Mouse (Mus musculus) midbrain, embryonic 10.5 days (tissue): ENCODE results near the gene Tom1l2. TPM values are rescaled to one million over a fixed set of nuclear protein-coding genes. Genes with fewer than 3 reads are reported as not detected.
A peak's percentile ranks its signal among the peaks of the same experiment; 100 is the strongest.

Source experiments
- DNase-seq: peaks from one replicate; pipeline ENCODE4 v3.0.0-alpha.2; 2017; ENCODE audit warnings: low spot score
- H3K27ac ChIP-seq: fragments of 300-500 bp; sonication (generic); replicated peaks from 2 replicates; pipeline ENCODE4 v1.5.1; 2016; ENCODE audit warnings: mild to moderate bottlenecking
- H3K27me3 ChIP-seq: fragments of 300-500 bp; sonication (generic); 2 replicates; pipeline ENCODE4 v1.6.1; 2016; ENCODE audit warnings: low read depth, mild to moderate bottlenecking; ENCODE audit not compliant: poor library complexity, severe bottlenecking
- H3K36me3 ChIP-seq: fragments of 300-500 bp; sonication (generic); 2 replicates; pipeline ENCODE4 v1.6.1; 2016; ENCODE audit warnings: mild to moderate bottlenecking, moderate library complexity
- H3K4me1 ChIP-seq: fragments of 300-500 bp; sonication (generic); 2 replicates; pipeline ENCODE4 v1.6.1; 2016
- H3K4me3 ChIP-seq: fragments of 300-500 bp; sonication (generic); 2 replicates; pipeline ENCODE4 v1.5.1; 2016; ENCODE audit warnings: mild to moderate bottlenecking, moderate library complexity
- H3K9me3 ChIP-seq: fragments of 300-500 bp; sonication (generic); replicated peaks from 2 replicates; pipeline ENCODE4 v1.6.1; 2016; ENCODE audit warnings: mild to moderate bottlenecking
- WGBS: fragments of 180-500 bp; shearing (Covaris S2); methylation state at CpG from one replicate; pipeline ENCODE4 v1.1.7; 2016; 5-methylcytosine and 5-hydroxymethylcytosine counted together
- polyA plus RNA-seq: library from polyadenylated mRNA; unstranded; fragments of >200 nt; fragmentation: Nextera tagmentation; extraction: Ambion mirVana; gene quantifications from 2 replicates; pipeline ENCODE4 v1.2.1, GENCODE M21; 2016

Tom1l2 gene
- polyA plus RNA-seq, 1 experiment from 2014 or later, result 17.6 TPM

- WGBS, result 55% methylated on average over 6 of the region's 6 CpGs
- no peak overlapping the region for H3K27ac ChIP-seq
- peaks cover 5% of the 10 kb centered on the region; the same call in 1 of the 2 replicates for H3K36me3 ChIP-seq
- H3K4me3 ChIP-seq, result no peak overlapping the region
- H3K27me3 ChIP-seq, result no peaks in the 10 kb centered on the region
- peak; percentile 33 for DNase-seq
- H3K4me1 ChIP-seq, result peaks cover 19% of the 10 kb centered on the region
- H3K9me3 ChIP-seq, result no peaks in the 10 kb centered on the region
Measured at GRCm38 (mm10) chr11:60250971-60251643, 101.6 kb downstream of the Tom1l2 start.

- no peak for DNase-seq
- Histone ChIP-seq H3K27me3 (no peaks in the 10 kb centered on the region), H3K9me3 (no peaks in the 10 kb centered on the region), H3K4me3 (no peak overlapping the region), H3K27ac (no peak overlapping the region), H3K4me1 (peaks cover 19% of the 10 kb centered on the region), H3K36me3 (peaks cover 5% of the 10 kb centered on the region; the same call in 1 of the 2 replicates)
- WGBS, result 85% methylated on average over 2 of the region's 2 CpGs
Measured at GRCm38 (mm10) chr11:60249885-60250284, 102.8 kb downstream of the Tom1l2 start.

GRCm38 (mm10) chr11:60248596-60249404 is 103.9 kb downstream of the Tom1l2 start:
- Histone ChIP-seq H3K4me1 (peaks cover 20% of the 10 kb centered on the region), H3K27ac (peak overlapping the region; percentile 61; the same call in 1 of the 2 replicates), H3K36me3 (peaks cover 5% of the 10 kb centered on the region; the same call in 1 of the 2 replicates), H3K27me3 (no peaks in the 10 kb centered on the region), H3K9me3 (no peaks in the 10 kb centered on the region), H3K4me3 (no peak overlapping the region)
- DNase-seq, result peak; percentile 22
- 59% methylated on average over 13 of the region's 13 CpGs for WGBS

- Histone ChIP-seq H3K27me3 (no peaks in the 10 kb centered on the region), H3K4me3 (no peak overlapping the region), H3K36me3 (peaks cover 5% of the 10 kb centered on the region; the same call in 1 of the 2 replicates), H3K9me3 (no peaks in the 10 kb centered on the region), H3K4me1 (peaks cover 20% of the 10 kb centered on the region), H3K27ac (peak overlapping the region; percentile 61; the same call in 1 of the 2 replicates)
- no peak for DNase-seq
- 69% methylated on average over 5 of the region's 5 CpGs for WGBS
Measured at GRCm38 (mm10) chr11:60247753-60248550, 104.8 kb downstream of the Tom1l2 start.

- peak overlapping the region; percentile 25; the same call in 1 of the 2 replicates for H3K27ac ChIP-seq
- H3K36me3 ChIP-seq, result peaks cover 9% of the 10 kb centered on the region; the same call in 1 of the 2 replicates
- H3K9me3 ChIP-seq, result no peaks in the 10 kb centered on the region
- H3K4me1 ChIP-seq, result peaks cover 20% of the 10 kb centered on the region
- no peak for DNase-seq
- no peak overlapping the region for H3K4me3 ChIP-seq
- no peaks in the 10 kb centered on the region for H3K27me3 ChIP-seq
Measured at GRCm38 (mm10) chr11:60246077-60246476, 106.6 kb downstream of the Tom1l2 start.

- peaks cover 20% of the 10 kb centered on the region for H3K4me1 ChIP-seq
- H3K36me3 ChIP-seq, result peaks cover 14% of the 10 kb centered on the region; the same call in 1 of the 2 replicates
- H3K9me3 ChIP-seq, result no peaks in the 10 kb centered on the region
- no peaks in the 10 kb centered on the region for H3K27me3 ChIP-seq
- H3K4me3 ChIP-seq, result no peak overlapping the region
- no peak overlapping the region for H3K27ac ChIP-seq
- no peak for DNase-seq
- 73% methylated on average over 11 of the region's 11 CpGs for WGBS
Measured at GRCm38 (mm10) chr11:60244503-60245143, 108.1 kb downstream of the Tom1l2 start.

- H3K27me3 ChIP-seq, result no peaks in the 10 kb centered on the region
- no peak overlapping the region for H3K4me3 ChIP-seq
- no peaks in the 10 kb centered on the region for H3K9me3 ChIP-seq
- peaks cover 5% of the 10 kb centered on the region; the same call in 1 of the 2 replicates for H3K4me1 ChIP-seq
- no peak for DNase-seq
- no peak overlapping the region for H3K27ac ChIP-seq
- peaks cover 14% of the 10 kb centered on the region; the same call in 1 of the 2 replicates for H3K36me3 ChIP-seq
- WGBS, result 90% methylated on average over 4 of the region's 4 CpGs
Measured at GRCm38 (mm10) chr11:60240509-60240908, 112.2 kb downstream of the Tom1l2 start.

GRCm38 (mm10) chr11:60235351-60235750 is 117.4 kb downstream of the Tom1l2 start:
- H3K27me3 ChIP-seq, result no peaks in the 10 kb centered on the region
- WGBS, result 85% methylated on average over 5 of the region's 5 CpGs
- no peak for DNase-seq

GRCm38 (mm10) chr11:60233235-60233634 is 119.5 kb downstream of the Tom1l2 start:
- peaks cover 31% of the 10 kb centered on the region for H3K4me1 ChIP-seq
- no peaks in the 10 kb centered on the region for H3K27me3 ChIP-seq
- no peak overlapping the region for H3K4me3 ChIP-seq
- H3K9me3 ChIP-seq, result no peaks in the 10 kb centered on the region
- 71% methylated on average over 8 of the region's 8 CpGs for WGBS
- peak overlapping the region; percentile 63 for H3K27ac ChIP-seq
- no peaks in the 10 kb centered on the region; the same call in 1 of the 2 replicates for H3K36me3 ChIP-seq
- no peak for DNase-seq

More at GRCm38 (mm10) chr11:60235351-60235750, 117.4 kb downstream of the Tom1l2 start:
- Histone ChIP-seq H3K36me3 (peaks cover 5% of the 10 kb centered on the region; the same call in 1 of the 2 replicates), H3K4me3 (no peak overlapping the region), H3K9me3 (no peaks in the 10 kb centered on the region), H3K27ac (no peak overlapping the region), H3K4me1 (peaks cover 29% of the 10 kb centered on the region)

GRCm38 (mm10) chr11:60232441-60233058 is 120.2 kb downstream of the Tom1l2 start:
- H3K4me3 ChIP-seq, result no peak overlapping the region
- 78% methylated on average over 14 of the region's 14 CpGs for WGBS

GRCm38 (mm10) chr11:60231951-60232350 is 120.8 kb downstream of the Tom1l2 start:
- H3K4me1 ChIP-seq, result peaks cover 31% of the 10 kb centered on the region
- H3K36me3 ChIP-seq, result no peaks in the 10 kb centered on the region; the same call in 1 of the 2 replicates
- no peaks in the 10 kb centered on the region for H3K27me3 ChIP-seq
- H3K9me3 ChIP-seq, result no peaks in the 10 kb centered on the region
- no peak for DNase-seq
- 44% methylated on average over 4 of the region's 4 CpGs for WGBS
- H3K27ac ChIP-seq, result peak overlapping the region; percentile 53
- H3K4me3 ChIP-seq, result no peak overlapping the region

More at GRCm38 (mm10) chr11:60232441-60233058, 120.2 kb downstream of the Tom1l2 start:
- Histone ChIP-seq H3K4me1 (peaks cover 31% of the 10 kb centered on the region), H3K9me3 (no peaks in the 10 kb centered on the region), H3K27me3 (no peaks in the 10 kb centered on the region), H3K27ac (peak overlapping the region; percentile 53), H3K36me3 (no peaks in the 10 kb centered on the region; the same call in 1 of the 2 replicates)
- DNase-seq, result no peak
